Mouse (Mus musculus): ENCODE results near the gene Uprt. TPM values are rescaled to one million over a fixed set of nuclear protein-coding genes. Genes with fewer than 3 reads are reported as not detected.

The Uprt gene
- 2.3 and 6.2 TPM in 2 replicates for polyA plus RNA-seq (2012; rRNA removed)

DNA sequence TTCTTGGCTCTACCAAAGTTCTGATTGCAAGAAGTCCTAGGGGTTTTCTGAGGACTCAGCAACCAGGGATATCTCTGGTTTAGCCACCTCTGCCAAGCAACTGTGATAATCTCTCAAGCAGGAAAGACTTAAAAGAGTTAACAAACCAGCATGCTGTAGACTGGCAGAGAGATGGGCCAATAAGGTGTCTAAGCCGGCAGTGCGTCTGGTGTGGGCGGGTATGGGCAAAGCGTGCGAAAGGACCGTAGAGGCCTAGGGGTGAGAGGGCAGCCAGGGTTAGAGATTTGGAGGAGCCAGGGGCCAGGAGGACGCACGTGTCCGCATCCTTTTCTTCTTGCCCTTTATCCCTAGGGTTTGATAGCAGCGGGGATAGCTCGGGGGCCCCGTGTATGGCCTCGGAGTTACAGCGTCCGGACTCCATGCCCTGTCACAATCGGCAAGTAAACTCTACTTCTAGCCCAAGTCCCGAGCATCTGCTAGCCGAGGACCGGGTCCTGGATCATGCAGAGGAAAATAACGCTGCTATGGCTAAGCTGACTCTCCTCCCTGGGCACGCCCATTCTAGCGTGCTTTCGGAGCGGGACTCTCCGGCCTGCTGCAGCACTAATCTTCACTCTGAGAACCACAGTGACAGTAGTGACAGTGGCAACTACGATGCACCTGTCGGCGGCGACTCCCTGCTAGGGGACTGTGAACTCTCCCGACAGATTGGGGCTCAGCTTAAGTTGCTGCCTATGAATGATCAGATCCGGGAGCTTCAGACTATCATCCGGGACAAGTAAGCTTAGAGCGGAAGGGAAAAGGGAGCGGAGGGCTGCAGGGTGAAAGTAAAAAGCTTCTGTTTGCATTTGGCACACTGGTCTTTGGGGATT, at the start of gene Uprt:
Uprt (plus strand) TSS at position 247 of the 872 bp plus-strand sequence.
- 17% methylated on average over 34 of the region's 34 CpGs for WGBS
- DNase-seq (ENCODE audit: low read depth, low spot score) = no peak

DNA sequence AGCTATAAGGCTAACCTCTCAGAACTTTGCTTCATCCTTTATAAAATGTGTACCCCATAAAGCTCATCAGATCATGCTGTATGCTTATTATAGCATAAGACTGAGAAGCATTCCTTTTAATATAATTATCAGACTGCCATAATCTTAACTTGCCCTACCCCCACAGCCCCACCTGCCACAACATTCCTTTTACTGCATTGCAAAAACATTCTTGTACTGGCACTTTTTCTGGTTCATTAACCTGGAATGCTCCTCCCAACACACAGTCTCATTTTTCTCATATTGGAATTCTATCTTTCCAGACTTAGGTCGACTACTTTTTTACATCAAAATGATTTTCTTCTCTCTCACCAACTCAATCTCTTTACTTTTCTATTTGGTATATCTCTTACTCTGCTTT, 49.2 kb upstream of the Uprt start:
- 25% methylated on average over 1 of the region's 1 CpGs for WGBS
- DNase-seq (ENCODE audit: low read depth, low spot score) = no peak

DNA sequence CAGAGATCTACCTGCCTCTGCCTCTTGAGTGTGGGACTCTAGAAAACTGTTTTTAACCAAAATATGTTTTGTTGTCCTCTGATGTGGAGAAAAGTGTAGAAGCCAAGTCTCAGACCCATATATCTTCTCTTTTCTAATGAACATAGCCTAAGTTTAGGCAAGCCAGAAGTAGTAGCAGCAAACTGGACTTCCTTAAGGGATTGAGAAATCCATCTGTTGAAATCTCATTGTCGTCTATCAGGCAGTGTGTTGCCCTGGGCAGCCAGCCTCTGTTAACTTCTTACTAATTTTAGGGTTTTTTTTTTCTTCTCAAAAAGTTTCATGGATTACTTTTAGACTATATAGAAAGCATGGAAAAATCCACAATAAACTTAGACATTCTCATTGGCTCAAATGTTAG, 30.2 kb upstream of the Uprt start:
- WGBS = 87% methylated on average over 1 of the region's 1 CpGs
- DNase-seq (ENCODE audit: low read depth, low spot score) = no peak

DNA sequence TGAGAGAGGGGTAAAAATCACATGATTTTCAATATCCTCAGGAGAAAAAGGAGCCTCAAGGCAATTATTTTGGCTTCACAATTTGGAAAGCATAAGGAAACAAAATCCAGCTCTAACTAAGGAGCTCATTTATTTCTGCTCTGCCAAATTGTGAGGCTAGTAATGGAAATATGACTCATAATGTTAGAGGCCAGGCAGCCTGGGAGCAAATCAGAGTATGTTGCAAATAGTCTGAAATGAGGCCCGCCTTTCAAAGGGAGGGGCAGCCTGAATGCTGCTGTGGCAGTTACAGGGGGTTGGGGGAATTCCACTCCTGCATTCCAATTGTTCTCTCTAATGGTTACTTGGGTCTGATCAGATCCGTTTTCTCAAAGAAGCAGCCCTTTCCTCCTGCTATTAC, 20.9 kb upstream of the Uprt start:
- 45% methylated on average over 2 of the region's 2 CpGs for WGBS
- no peak for DNase-seq (ENCODE audit: low read depth, low spot score)

DNA sequence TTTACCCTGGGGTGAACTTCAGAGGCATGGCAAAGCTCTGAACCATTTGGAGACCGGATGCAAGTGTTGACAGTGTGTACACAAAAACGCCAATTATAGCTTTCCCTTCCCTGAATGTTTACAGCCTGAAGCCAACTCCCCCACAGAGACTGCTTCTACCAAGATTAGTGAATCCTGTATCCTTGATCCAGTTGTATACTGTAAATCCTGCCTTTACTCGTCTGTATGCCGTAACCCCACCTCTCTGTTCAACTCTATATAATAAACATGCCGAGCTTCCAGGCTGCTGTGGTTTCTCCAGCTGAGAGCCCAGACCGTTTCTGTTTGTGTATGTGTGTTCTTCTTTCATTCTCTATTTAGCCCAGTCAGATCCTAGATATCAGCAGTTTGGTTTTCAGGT, 18.2 kb upstream of the Uprt start:
- WGBS = 21% methylated on average over 6 of the region's 6 CpGs
- no peak for DNase-seq (ENCODE audit: low read depth, low spot score)

DNA sequence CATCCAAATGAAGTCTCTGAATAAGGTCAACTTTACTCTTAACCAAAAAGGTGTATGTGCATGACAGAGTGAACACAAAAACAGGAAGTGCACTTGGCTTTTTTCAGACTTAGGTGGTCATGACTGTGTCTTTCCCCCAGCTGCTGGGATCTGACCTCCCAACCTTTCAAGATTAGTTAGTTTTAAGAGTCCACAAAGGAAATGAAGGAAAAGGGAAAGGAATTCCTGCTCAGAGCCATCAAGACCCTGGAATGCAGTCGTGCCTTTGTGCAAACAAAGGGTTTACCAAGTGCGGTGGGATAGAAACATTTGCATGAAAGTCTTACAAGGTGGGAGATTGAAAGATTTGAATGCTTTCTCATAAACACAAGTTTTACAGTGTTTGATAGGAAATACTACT, 4.6 kb upstream of the Uprt start:
- WGBS = 23% methylated on average over 2 of the region's 2 CpGs
- DNase-seq (ENCODE audit: low read depth, low spot score) = no peak

DNA sequence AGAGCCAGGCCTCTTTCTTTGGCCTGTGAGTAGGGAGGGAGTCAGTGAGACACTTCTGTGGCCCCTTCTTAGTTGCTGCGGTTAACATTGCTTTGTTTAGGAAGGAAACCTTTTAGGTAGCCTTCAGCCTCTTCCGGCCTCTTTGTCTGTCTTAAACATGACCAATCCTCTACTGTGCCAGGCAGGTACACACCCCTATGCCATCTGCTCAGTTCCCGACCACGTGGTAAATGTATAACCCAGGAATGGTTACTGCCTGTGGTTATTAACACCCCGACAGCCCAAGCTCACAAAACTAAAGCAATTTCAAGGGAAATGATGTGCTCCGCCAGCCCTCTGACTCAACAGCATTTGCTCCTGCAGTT, 808 bp downstream of the Uprt start:
- no peak for DNase-seq (ENCODE audit: low read depth, low spot score)

DNA sequence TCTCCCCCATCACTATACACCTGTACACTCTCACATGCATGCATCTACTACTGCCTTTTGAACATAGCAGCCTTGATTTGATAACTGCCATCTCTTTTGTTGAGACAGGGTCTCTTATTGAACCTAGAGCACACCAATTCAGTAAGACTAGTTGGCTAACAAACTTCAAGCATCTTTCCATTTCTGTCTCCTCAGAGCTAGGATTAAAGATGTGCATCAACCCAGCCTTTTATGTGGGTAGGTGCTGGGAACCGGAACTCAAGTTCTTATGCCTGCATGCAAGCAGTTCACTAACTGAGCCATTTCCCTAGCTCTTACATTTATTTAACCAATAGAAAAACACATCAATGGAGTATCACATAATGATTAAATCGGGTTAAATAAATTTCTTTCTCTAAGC, 3.0 kb downstream of the Uprt start:
- DNase-seq (ENCODE audit: low read depth, low spot score) = no peak
- WGBS = 83% methylated on average over 2 of the region's 2 CpGs

More for the DNA sequence above, 808 bp downstream of the Uprt start:
- WGBS = 18% methylated on average over 6 of the region's 6 CpGs

DNA sequence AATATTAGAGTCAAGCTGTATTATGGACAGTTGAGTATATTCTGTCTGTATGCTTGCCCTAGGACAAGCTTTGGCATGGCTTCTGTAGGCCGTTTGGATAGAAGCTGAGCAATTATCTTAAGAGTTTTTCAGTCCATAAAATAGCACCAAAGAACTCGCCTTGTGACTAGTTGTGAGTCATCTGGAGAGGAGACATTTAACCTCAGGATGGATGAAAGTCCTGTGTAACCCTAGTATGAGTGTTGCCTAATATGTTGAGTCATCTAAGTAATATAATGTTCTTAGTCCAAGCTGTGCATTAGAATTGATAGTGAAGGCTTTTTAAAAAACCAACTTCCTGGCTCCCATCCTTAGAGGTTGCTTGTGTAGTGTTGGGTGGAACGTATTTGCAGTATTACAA, 5.4 kb downstream of the Uprt start:
- DNase-seq (ENCODE audit: low read depth, low spot score) = no peak
- WGBS = 42% methylated on average over 3 of the region's 3 CpGs

DNA sequence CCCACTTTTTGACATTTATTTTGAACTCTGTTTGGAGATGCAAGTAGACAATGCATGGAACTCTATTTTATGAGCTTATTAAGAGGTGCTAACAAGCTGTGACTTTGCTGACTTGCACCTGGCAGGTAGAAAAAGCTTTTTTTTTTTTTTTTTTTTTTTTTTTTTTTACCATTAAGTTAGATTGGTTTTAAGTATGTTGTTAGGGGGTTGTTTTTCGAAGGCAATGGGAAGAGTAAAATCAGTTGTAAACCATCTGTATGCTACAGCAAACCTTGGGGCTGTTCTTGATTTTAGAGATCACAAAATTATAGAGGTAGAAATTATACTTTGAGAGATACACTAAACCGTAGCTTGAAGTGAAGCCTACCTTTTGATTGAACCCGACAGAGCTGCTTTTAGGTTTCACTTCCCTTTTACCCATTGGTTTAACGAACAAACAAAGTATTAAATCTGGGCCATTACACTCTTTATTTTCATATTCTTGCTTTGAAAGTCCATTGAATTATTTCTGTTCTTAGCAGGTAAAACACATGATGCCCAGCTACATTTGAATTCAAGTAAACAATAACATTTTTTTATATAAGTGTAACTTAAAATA, 6.4 kb downstream of the Uprt start:
- no peak for DNase-seq (ENCODE audit: low read depth, low spot score)
- 71% methylated on average over 4 of the region's 4 CpGs for WGBS

DNA sequence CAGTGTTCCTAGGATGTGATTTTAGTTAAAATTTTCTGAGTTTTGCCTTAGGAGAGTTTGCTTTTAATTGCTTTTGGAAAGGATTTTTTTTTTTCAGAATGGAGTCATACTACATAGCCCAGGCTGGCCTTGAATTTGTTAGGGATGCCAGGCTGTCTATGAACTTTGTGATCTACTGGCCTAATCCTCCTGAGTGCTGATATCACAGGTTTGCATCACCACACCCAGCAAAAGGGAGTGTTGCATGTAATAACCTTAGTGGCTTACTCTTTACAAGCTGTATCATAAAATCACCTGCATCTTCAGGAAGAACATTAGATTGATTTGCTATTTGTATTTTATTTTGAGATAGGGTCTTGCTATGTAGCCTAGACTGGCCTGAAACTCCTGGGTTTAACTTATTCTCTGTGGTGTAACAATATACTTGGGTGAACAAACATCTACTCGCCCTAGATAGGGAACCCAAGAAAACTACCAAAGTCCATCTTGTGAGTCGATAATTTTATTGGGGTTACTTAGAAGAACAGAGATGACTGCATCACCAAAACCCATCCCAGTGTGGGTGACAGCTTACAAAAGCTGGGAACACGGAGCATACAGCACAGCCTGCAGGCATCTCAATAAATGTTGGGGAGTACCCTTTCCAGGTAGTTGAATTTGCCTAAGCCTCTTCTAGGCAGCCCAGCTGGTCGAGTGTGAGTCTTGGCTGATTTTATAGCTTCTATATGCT, 7.2 kb downstream of the Uprt start:
- no peak for DNase-seq (ENCODE audit: low read depth, low spot score)
- WGBS = 33% methylated on average over 4 of the region's 4 CpGs

DNA sequence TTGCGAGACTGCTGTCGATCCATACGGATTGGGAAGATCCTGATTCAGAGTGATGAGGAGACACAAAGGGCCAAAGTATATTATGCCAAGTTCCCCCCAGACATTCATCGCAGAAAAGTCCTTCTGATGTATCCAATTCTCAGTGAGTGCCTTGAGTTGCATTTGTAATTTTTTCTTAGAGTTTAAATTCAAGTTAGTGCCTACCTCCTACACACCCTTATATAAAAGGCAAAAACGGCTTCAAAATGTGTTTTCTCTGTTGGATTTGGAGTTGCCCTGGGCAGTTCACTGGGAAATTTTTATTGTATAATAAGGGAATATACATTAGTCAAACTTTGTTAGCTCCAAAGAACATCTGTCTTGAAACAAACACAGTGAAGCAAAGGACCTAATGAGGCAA, 19.1 kb downstream of the Uprt start:
- WGBS = 94% methylated on average over 5 of the region's 5 CpGs
- DNase-seq (ENCODE audit: low read depth, low spot score) = no peak

DNA sequence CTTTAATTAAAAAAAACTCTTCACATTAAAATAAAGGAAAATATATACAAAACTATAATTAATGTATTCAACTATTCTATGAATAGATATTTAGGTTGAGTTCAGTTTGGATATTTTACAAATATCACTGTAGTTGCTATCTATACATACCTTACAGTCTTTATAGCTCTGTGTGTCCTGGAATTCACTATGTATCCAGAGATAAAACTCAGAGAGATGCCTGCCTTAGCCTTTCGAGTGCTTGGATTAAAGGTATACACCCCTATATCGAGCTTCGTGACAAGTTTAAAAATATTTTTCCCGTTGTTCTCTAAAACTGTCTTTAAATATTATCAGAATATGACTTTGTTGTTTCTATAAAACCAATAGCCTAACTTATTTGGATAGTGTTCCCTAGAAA, 60.0 kb downstream of the Uprt start:
- WGBS = 86% methylated on average over 4 of the region's 4 CpGs
- no peak for DNase-seq (ENCODE audit: low read depth, low spot score)

DNA sequence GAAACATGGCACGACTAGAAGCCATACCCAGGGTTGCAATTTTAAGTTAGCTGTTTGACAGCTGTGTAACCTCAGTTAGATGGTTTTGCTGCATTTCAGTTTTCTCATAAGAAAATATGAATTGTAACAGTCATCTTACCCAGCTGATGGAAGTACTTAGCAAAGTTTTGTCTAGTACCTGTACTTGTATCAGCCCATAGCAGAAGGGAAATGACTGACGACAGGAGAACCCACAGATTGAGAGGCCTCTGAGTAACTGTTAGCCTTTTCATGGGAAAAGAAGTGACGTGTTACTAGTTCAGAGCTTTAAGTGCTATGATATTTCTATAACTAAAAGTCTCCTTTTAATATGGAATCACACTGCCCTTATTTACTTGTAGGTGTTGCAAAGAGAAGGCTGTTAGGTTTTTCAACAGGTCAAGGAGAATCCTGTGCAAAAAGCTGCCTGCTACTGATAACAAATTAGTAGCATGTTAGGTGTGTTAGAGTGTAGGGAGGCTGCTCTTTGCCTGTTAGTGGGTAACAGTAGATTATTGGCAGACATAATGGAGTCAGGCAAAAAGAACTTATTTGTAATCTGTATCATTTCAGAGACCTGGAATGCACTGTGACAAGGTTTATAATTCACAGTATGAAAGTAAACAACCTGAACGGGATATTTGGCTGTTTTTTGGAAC, 61.4 kb downstream of the Uprt start:
- no peak for DNase-seq (ENCODE audit: low read depth, low spot score)
- WGBS = 77% methylated on average over 4 of the region's 4 CpGs

DNA sequence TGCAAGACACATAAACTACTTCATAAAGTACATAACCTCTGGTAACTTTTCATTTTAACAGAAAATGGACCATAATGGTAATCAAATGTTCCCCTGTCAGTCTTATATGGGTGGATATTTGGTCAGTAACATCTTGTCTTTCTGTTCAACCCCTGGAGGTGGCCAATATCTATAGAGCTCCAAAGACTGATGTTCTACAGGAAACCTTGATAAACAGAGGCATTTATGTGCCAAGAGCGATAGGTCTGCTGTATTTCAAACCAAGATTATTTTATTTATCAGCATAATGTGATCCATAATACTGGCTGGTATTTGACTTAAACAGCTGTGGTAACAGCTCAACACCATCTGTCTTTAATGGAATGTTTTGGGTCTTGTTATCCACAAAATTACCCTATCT, 62.7 kb downstream of the Uprt start:
- DNase-seq (ENCODE audit: low read depth, low spot score) = no peak
- WGBS = 100% methylated on average over 1 of the region's 1 CpGs

Other genes with a start within 250 kb of the Uprt start
- gene Abcb7, start 69.0 kb upstream of the Uprt start, polyA plus RNA-seq (2012; rRNA removed) = 2.6 and 6.1 TPM in 2 replicates
- gene Zdhhc15, start 188.2 kb downstream of the Uprt start, polyA plus RNA-seq (2012; rRNA removed) = 1.2 and 1.3 TPM in 2 replicates